Mouse (Mus musculus) stomach, postnatal 0 days (tissue): ENCODE results near the gene Mrgpra2b.
"Not testable (repeated sequence)": the region's sequence is repeated elsewhere in the genome, so short reads cannot be mapped to it uniquely, and the experiment has no call there.

ENCODE experiments used
- CTCF ChIP-seq: IDR thresholded peaks from 2 replicates; pipeline ENCODE4 v1.5.1; 2016; ENCODE audit warnings: antibody characterized with exemption, low read depth, mild to moderate bottlenecking, moderate library complexity
- EP300 ChIP-seq: optimal IDR thresholded peaks from 2 replicates; pipeline ENCODE3; 2016; ENCODE audit warnings: antibody characterized with exemption

DNA sequence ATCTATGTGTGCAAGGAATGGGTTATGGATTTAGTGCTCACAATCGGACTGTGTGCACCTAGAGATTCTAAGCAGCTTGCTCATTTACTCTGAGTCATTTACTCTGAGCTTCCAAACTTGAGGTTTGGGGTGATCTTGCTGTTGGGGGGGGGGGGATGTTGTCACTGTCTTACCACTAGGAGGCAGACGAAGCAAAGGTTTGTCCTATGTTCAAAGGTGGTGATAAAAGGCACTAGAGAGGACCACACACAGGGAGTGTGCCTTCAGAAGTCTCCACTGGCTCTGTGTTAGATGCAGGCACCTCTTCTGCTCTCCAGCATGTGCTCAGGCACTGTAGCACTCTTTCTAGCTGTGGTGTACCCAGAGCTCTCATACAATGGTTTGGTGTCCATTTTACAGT, 92.2 kb downstream of the Mrgpra2b start:
- not testable (repeated sequence) for TF ChIP-seq CTCF, EP300
